17 mouse cellular contexts compared by ENCODE assay signal in the genomic region with DNA sequence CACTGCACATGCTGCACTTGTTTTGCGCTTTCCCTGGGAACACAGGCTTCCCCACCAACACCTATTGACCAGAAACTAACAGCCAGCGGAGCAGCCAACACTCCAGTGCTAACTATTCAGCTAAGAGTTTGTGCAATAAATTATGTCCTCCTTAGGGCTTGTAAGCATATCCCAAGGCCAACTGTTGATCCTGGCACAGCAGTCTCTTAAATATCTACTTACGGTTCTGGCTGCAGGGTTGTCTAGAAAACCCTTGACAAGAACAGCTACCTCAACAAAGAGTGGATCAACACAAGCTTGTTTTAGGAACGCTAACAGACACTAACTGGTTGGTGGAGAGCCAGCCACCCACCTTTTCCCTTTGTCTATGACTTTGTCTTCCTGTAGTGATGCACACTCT.
"Had no signal": no experiment of that assay in that cellular context is flagged by ENCODE, and none has a peak within 500 bp of the region (broad histone marks: within the 10 kb centered on the region; RNA-seq: fewer than 3 reads in every experiment).

No protein-coding gene starts in this region.

- DNase-seq: kidney, adult 2 months; kidney, postnatal 14 days; lung, embryonic 14.5 days; lung, postnatal 10 days; retina, postnatal 1 day; right cerebral cortex, postnatal 4 days; thymus, adult 2 months; thymus, postnatal 25 days had no signal

- H3K9me3 ChIP-seq: limb, embryonic 15.5 days; liver, embryonic 12.5 days; midbrain, embryonic 15.5 days; neural tube, embryonic 12.5 days; stomach, embryonic 15.5 days had no signal

- H3K9ac ChIP-seq: limb, embryonic 15.5 days; liver, embryonic 12.5 days; lung, embryonic 14.5 days; midbrain, embryonic 15.5 days; neural tube, embryonic 12.5 days; stomach, embryonic 15.5 days had no signal

- H3K4me1 ChIP-seq: liver, embryonic 12.5 days had no signal

- ATAC-seq: liver, embryonic 12.5 days; midbrain, embryonic 15.5 days had no signal

- H3K27me3 ChIP-seq: limb, embryonic 15.5 days; midbrain, embryonic 15.5 days; neural tube, embryonic 12.5 days; stomach, embryonic 15.5 days had no signal

- H3K36me3 ChIP-seq: limb, embryonic 15.5 days; liver, embryonic 12.5 days; midbrain, embryonic 15.5 days; neural tube, embryonic 12.5 days; stomach, embryonic 15.5 days had no signal

- H3K4me3 ChIP-seq: left cerebral cortex, adult 2 months; limb, embryonic 15.5 days; liver, embryonic 12.5 days; megakaryocyte, embryonic 14.5 days; midbrain, embryonic 15.5 days; neural tube, embryonic 12.5 days; stomach, embryonic 15.5 days had no signal

- H3K4me2 ChIP-seq: limb, embryonic 15.5 days; liver, embryonic 12.5 days; lung, embryonic 14.5 days; midbrain, embryonic 11.5 days; midbrain, embryonic 15.5 days; neural tube, embryonic 12.5 days; stomach, embryonic 15.5 days had no signal

- H3K27ac ChIP-seq: left cerebral cortex, adult 2 months; liver, embryonic 12.5 days; macrophage; midbrain, embryonic 15.5 days; neural tube, embryonic 12.5 days; stomach, embryonic 15.5 days had no signal
